Mouse (Mus musculus) spleen, adult 2 months (tissue): ENCODE data around the gene Prr7.

Experiments
- CTCF ChIP-seq: fragments of 200-500 bp; IDR thresholded peaks from 2 replicates; pipeline ENCODE4 v1.5.1; 2011; ENCODE audit warnings: mild to moderate bottlenecking, inconsistent platforms; ENCODE audit not compliant: insufficient read depth, insufficient read length, insufficient replicate concordance; ENCODE audit errors: extremely low read depth
- POLR2A ChIP-seq: fragments of 200-500 bp; IDR thresholded peaks from 2 replicates; pipeline ENCODE4 v1.6.1; 2011; ENCODE audit warnings: low read depth, low read length, inconsistent platforms

DNA sequence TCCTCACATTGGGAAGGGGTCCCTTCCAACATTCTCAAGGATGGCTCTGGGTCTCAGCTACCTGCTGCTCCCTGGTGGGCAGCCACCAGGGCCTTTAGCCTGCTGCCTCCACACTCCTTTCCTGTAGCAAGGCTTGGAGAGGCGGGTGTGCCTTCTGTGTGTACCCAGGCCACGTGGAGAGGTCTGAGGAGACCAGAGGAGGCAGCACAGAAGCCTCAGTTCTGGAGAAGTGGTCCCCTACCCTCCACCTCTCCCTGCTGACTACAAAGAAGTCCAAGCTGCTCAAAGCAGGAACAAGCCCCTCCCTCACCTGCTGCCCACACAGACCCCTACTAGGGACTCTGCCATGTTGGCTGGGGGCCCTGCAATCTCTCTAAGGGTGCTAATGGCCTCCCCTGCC lies 30.2 kb downstream of the Prr7 start:
- no peak for TF ChIP-seq CTCF
- no peak for TF ChIP-seq POLR2A
